Mouse (Mus musculus): ENCODE results near the gene Prdm16.

DNA sequence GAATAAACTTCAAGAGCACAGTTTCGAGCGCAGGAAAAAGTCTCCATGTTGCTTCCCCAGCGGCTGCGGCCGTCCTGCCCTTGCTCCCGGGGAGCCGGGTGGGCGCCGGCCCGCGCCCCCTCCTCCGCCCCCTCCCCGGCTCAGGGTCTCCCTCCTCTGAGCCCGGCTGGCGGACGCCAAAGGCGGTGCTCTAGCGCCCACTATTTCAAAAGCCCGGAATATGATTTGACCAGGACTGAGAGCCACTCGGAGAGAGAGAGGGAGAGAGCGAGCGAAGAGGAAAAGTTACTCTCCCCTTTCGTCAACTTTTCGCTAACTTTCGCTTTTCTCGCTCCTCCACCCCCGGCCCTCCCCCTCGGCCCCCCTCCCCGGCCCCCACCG lies 630 bp downstream of the Prdm16 start:
- no peak for TF ChIP-seq GATA1 (IDR thresholded peaks at IDR 0.05; ENCODE audit: borderline replicate concordance, low read length)
- TF ChIP-seq FLI1 (IDR thresholded peaks at IDR 0.05; ENCODE audit: low read length): no peak

All from megakaryocyte, embryonic 14.5 days (primary cell).